Mouse (Mus musculus): ENCODE data around the gene Plekha5.

Plekha5 gene

DNA sequence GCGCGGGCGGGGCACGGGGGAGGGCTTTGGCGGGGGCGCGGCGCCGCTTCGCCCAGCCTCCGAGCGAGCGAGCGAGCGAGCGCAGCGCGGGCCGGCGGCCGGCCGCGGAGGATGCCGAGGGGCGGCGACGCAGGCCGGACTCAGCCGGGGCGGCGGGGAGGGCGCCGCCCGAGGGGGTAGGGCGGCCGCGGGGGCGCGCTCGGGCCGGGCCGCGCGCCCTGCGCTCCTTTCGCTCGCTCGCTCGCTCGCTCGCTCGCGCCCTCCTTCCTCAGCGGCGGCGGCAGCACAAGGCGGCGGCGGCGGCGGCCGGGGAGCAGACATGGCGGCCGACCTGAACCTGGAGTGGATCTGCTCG, at the start of gene Plekha5:
Plekha5 (plus strand) TSS at position 209 of the 355 bp plus-strand sequence.
- DNase-seq, result peak; percentile 50

- DNase-seq, result no peak
Observed at GRCm38 (mm10) chr6:140375671-140376070, 48.2 kb upstream of the Plekha5 start.

DNA sequence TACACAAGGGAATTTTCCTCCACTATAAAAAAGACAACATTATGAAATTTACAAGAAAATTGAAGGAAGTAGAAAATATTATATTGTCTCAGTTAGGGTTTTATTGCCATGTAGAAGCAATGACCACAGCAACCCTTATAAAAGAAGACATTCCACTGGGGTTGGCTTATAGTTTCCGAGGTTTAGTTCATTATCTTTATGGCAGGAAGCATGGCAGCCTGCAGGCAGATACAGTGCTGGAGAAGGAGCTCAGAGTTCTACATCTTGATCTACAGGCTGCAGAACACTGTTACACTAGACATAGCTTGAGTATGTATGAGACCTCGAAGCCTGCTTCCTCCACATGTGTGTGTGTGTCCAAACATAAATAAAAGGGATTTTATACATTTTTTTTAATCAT, 43.3 kb upstream of the Plekha5 start:
- DNase-seq, result no peak

GRCm38 (mm10) chr6:140381162-140381561, 42.7 kb upstream of the Plekha5 start:
- no peak for DNase-seq

DNA sequence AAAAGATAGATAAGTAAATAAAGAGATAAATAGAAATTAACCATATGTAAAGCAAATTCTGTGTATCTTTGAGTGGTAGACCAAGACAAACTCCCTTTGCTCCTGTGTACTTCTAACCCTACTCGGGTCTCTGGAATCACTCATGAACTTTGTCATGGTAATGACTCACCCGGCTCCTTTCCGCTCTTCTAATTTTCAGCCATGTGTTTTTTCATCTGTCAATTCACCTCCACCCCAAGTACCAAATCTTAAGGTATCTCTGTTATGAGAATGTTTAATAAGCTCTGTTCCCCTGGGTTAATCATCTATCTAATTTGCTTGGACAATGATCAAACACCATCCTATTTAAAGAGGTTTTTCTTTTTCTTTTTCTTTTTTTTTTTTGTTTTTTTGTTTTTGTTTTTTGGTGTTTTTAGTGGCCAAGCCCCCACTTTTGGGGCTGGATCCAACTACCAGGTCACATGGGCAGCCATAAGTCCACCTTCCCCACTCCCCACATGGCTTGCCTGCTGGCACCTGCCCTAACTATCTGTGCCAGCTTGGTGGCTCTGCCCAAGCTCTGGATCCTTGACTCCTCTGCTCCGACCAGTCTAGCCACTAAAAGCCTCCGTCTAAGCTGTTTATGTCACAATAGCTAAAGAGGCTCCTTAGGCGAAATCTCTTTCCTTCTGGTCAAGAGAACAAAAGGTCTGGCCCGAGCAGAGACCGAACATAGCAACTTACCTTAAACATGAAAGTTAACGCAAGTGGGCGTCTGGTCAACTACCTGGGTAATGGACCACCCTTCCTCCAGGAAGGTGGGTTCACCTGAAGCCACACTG, 40.1 kb upstream of the Plekha5 start:
- DNase-seq, result no peak

GRCm38 (mm10) chr6:140396687-140397086, 27.2 kb upstream of the Plekha5 start:
- no peak for DNase-seq

DNA sequence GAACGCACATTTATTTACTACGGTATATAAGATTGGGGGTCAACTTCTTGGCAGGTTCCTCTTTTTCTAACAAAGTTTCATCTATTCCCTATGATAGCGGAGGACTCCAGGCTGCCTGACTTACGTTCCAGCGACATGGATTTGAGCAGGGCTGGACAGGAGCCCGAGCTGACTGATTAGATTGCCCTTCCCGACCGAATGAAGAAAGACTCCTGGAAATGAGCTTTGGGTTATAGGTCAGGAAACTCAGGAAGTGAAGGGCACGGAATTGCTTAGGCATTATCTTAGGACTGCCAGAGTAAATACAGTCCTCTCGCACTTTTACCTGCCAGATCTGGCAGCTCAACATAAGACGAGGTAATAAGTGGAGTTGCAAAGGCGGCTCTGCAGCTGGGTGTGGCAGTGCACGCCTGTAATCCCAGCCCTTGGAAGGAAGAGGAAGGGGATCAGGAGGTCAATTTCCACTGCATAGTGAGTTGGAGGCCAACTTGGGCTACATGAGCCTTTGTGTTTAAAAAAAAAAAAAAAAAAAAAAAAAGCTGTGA, 21.0 kb upstream of the Plekha5 start:
- DNase-seq, result no peak

- no peak for DNase-seq
Observed at GRCm38 (mm10) chr6:140411996-140412395, 11.9 kb upstream of the Plekha5 start.

- DNase-seq, result peak; percentile 38
Observed at GRCm38 (mm10) chr6:140423041-140423845, 611 bp upstream of the Plekha5 start.

DNA sequence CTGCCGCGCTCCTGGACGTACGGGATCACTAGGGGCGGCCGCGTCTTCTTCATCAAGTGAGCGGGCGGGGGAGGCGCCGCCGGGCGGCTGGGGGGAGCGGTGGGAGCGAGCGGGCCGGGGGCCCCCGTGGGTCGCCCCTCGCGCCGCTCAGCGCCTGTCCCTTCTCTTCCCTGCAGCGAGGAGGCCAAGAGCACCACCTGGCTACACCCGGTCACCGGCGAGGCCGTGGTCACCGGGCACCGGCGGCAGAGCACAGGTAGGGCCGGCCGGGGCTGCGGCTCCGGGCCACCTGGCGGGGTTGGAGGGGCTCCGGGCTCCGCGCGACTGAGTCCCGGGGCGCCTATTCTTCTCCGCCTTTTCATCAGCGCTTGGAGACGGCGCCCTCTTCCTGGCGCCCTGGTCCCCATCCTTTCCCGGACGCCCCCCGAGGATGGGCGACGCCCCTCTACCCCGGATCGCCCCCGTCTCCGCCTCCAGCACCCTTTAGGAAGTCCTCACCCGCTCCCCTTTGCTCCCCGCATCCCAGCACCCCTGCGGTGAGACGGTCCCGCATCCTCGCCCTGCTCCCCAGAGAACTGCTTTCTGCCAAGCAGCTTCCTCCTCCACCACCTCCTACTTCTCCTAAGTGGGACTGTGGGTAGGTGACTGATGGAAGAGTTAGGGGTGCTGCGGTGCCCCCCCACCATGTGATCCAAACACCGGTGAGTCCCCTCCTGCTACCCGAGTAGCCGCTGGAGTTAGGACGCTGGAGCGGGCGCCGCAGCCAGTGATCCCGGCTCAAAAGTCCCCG, 542 bp downstream of the Plekha5 start:
- peak; percentile 48 for DNase-seq

DNA sequence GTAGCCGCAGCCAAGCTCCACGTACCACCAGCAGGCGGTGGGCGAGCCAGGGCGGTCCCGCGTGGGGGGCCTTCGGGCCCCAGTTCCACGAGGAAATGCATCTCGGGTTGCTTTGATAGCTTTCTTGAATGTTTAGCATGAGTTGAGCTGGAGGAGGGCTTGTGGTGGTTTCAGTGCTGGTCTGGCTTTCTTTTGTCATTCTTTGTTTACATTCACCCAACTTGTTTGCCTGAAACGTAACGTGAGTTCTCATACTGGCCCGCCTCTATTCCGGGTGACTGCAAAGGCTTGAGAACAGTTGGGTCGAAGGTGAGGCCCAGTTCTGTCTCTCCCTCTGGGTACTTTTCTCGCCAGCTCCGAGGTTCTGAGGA, 1.1 kb downstream of the Plekha5 start:
- peak; percentile 42 for DNase-seq

- DNase-seq, result no peak
Observed at GRCm38 (mm10) chr6:140429236-140429635, 5.4 kb downstream of the Plekha5 start.

DNA sequence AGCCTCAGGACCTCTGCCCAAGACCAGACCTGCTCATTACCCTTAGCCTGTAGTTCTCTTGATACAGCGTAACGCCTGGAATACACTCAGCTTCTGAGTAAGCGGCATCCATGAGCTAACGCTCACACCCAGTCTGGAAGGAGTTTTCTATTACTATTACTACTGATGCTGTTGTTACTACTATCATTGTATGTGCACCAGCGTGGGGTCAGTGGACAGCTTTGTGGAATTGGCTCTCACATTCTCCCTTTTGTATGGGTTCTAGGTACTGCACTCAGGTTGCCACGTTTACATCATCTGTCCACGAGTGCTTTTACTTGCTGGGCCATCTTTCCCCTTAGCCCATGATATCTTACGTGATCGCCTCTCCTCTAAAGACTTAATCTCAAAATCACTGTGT, 8.5 kb downstream of the Plekha5 start:
- no peak for DNase-seq

DNA sequence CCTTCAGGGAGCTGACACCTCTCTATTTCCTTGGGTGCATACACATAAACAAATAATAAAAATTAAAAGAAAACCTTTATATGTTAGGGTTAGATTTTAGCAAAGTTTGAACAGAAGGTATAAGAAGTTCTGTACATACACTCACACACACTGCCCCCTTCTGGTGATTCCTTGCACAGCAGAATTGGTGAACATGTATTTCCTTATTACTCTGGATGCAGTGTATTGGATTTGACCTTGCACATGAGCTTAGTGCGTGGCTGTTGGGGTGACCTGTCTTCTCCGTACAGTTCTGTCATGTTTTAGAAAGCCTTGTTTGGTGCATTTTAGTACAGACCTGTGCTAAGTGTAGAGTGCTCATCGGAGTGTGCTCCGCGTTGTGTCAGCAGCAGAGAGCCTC, 19.5 kb downstream of the Plekha5 start:
- DNase-seq, result no peak

DNA sequence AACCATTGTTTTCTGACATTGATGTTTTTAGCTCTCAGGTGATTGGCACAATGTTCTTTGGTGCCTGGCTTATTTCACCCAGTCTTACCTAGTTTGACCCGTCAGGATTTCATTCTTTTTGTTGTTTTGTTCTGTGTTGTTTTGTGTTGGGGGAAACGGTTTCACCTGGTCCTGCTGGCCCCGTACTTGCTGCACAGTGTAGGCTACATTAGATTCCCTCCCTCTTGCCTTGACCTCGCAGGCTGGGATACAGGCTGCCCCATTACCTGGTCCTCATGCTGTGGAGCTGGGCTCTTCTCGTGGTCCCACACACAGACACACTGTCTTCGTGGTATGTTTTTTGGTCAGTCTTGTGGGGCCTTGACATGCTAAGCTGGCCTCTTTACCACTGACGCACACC, 20.3 kb downstream of the Plekha5 start:
- no peak for DNase-seq

GRCm38 (mm10) chr6:140444855-140445465, 21.1 kb downstream of the Plekha5 start:
- DNase-seq, result no peak

- DNase-seq, result peak; percentile 50
Observed at GRCm38 (mm10) chr6:140448010-140448739, 24.3 kb downstream of the Plekha5 start.

DNA sequence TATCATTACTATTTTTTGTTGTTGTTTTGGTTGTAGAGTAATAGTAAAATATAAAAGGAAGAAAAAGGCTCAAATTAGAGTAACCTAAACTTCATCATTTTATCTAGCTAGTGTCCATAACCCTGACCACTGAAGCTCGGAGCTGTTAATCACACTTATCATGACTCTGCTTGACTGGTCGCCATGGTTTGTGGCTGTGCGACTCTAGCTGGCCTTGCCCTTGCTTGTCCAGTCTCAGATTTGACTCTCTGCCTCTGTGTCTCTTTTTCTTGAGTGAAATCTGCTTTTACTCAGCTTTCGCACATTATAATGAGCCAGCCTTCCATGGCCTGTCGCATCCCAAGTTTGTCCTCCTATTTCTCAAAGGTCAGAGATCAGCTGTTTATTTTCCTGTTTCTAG, 26.8 kb downstream of the Plekha5 start:
- DNase-seq, result no peak

GRCm38 (mm10) chr6:140452736-140453135, 28.9 kb downstream of the Plekha5 start:
- peak; percentile 32 for DNase-seq

DNA sequence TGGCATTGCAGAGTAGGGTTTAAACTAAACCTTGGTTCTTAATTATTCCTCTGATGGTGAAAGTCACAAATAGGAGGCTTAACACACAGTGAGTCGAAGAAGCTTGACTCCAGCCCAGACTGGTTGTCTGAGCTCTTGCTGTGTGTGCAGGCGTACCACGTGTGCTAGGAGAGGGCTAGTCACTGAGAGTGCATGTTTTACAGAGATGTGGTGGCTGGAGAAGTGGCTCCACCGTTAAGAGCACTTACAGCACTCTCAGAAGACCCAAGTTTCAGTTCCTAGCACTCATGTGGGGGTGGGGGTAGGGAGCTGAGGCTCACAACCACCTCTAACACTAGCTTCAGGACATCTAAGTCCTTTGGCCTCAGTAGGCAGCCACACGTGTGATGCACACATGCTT, 29.6 kb downstream of the Plekha5 start:
- DNase-seq, result no peak

GRCm38 (mm10) chr6:140454388-140454787, 30.5 kb downstream of the Plekha5 start:
- no peak for DNase-seq

DNA sequence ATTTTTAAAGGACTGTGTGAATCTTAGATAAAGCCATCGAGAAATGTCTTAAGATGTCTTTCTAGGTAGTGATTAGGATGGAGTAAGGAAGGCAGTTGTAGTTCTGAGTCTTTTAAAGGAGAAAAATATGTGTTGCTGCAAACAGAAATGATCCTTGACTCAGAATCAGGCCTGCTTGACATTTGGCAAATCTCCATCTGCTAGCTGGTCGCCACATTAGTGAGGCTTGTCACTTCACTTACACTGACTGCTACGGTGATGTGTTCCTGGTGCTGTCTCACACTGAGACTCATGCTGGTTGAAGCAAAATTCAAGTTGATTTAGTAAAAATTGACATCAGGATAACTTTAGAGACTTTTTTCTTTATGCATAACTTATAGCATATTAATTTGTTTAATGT, 32.0 kb downstream of the Plekha5 start:
- no peak for DNase-seq
